Mouse (Mus musculus): Measurements from ENCODE around the gene Golga7b.

- TF ChIP-seq POLR2A (IDR thresholded peaks at IDR 0.05; ENCODE audit: borderline replicate concordance, extremely low read depth, insufficient read depth, insufficient read length, poor library complexity, severe bottlenecking), result no peak
- no peak for TF ChIP-seq CTCF (IDR thresholded peaks at IDR 0.05; ENCODE audit: borderline replicate concordance, extremely low read depth, insufficient read depth, insufficient read length)
Measured at GRCm38 (mm10) chr19:42292106-42292505, 44.7 kb downstream of the Golga7b start.

Measured in brain, embryonic 14.5 days (tissue).